Mouse (Mus musculus): Measurements from ENCODE around the gene Tkt. TPM values are rescaled to one million over a fixed set of nuclear protein-coding genes. Genes with fewer than 3 reads are reported as not detected.

The Tkt gene
- total RNA-seq, 2 experiments from 2014 or later, result 186 to 187 TPM

- no peak for DNase-seq (ENCODE audit: low spot score in 2 of 2)
These were observed 70.7 kb downstream of the Tkt start for GRCm38 (mm10) chr14:30618746-30619275.

GRCm38 (mm10) chr14:30619982-30620578 lies 71.9 kb downstream of the Tkt start:
- no peak for DNase-seq (ENCODE audit: low spot score in 2 of 2)

- no peak for DNase-seq (ENCODE audit: low spot score in 2 of 2)
These were observed 74.0 kb downstream of the Tkt start for GRCm38 (mm10) chr14:30622130-30622529.

GRCm38 (mm10) chr14:30622556-30622955 lies 74.4 kb downstream of the Tkt start:
- DNase-seq (ENCODE audit: low spot score in 2 of 2), result no peak

Small RNAs within 50 kb of the gene (microRNA-seq; reads per million reads assigned to microRNA genes)
- gene Mir3076, result 6.0 to 6.2 reads per million in 2 experiments

Other genes starting within 250 kb of the Tkt start
- 10 to 100 TPM; 22.8 to 23.2 TPM for gene Dcp1a, start 68.8 kb upstream of the Tkt start, total RNA-seq (2021)
- 10 to 100 TPM; 39.7 to 43.9 TPM for gene Cacna1d, start 56.9 kb upstream of the Tkt start, total RNA-seq (2021)
- 10 to 100 TPM; 31.5 to 38.1 TPM for gene Prkcd, start 77.9 kb downstream of the Tkt start, total RNA-seq (2021)
- 10 to 100 TPM; 10.9 TPM for gene Rft1, start 106.0 kb downstream of the Tkt start, total RNA-seq (2021)
- 10 to 100 TPM; 36.4 to 36.5 TPM for gene Sfmbt1, start 166.5 kb downstream of the Tkt start, total RNA-seq (2021)